Mouse (Mus musculus): ENCODE results near the gene Muc3. TPM values are rescaled to one million over a fixed set of nuclear protein-coding genes. Genes with fewer than 3 reads are reported as not detected.

Muc3 gene
- polyA plus RNA-seq, 1 experiment from 2014 or later = not detected

DNA sequence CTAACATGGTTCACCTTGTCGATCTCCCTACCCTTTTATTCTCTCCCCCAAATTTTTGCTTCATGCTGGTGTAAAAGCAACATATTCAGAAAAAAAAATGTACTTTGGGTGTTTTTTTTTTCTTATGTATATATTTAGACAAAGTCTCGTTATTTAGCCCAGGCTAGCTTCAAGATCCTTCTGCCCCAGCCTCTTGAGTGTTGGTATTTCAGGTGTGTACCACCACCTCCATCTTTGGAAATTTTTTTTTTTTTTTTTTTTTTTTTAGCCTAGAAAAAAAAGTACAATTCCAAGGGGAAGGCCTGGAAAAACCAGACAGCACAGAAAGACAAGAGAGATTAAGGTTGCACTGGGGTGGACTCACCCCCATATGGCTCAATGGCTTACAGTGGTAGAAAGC lies 32.1 kb downstream of the Muc3 start:
- 70% methylated on average over 2 of the region's 2 CpGs for WGBS
- H3K4me1 ChIP-seq (ENCODE audit: control insufficient read depth, insufficient read depth, low read length) = peaks cover 6% of the 10 kb centered on the region
- peaks cover 2% of the 10 kb centered on the region; the same call in 1 of the 2 replicates for H3K36me3 ChIP-seq (ENCODE audit: control insufficient read depth, insufficient read depth, low read length)
- H3K4me3 ChIP-seq (ENCODE audit: low read depth, low read length) = no peak overlapping the region
- no peaks in the 10 kb centered on the region; the same call in 1 of the 2 replicates for H3K9me3 ChIP-seq (ENCODE audit: control insufficient read depth, low read length)
- no peak overlapping the region for H3K4me2 ChIP-seq (ENCODE audit: low read depth)
- H3K27me3 ChIP-seq (ENCODE audit: control insufficient read depth, insufficient read depth, low read length) = no peaks in the 10 kb centered on the region
- DNase-seq (ENCODE audit: low spot score) (no peak), ATAC-seq (ENCODE audit: insufficient read depth, low FRiP score, low TSS enrichment) (no peak)
- no peak overlapping the region for H3K27ac ChIP-seq (ENCODE audit: low read depth, low read length)
- no peak overlapping the region for H3K9ac ChIP-seq (ENCODE audit: low read length)

DNA sequence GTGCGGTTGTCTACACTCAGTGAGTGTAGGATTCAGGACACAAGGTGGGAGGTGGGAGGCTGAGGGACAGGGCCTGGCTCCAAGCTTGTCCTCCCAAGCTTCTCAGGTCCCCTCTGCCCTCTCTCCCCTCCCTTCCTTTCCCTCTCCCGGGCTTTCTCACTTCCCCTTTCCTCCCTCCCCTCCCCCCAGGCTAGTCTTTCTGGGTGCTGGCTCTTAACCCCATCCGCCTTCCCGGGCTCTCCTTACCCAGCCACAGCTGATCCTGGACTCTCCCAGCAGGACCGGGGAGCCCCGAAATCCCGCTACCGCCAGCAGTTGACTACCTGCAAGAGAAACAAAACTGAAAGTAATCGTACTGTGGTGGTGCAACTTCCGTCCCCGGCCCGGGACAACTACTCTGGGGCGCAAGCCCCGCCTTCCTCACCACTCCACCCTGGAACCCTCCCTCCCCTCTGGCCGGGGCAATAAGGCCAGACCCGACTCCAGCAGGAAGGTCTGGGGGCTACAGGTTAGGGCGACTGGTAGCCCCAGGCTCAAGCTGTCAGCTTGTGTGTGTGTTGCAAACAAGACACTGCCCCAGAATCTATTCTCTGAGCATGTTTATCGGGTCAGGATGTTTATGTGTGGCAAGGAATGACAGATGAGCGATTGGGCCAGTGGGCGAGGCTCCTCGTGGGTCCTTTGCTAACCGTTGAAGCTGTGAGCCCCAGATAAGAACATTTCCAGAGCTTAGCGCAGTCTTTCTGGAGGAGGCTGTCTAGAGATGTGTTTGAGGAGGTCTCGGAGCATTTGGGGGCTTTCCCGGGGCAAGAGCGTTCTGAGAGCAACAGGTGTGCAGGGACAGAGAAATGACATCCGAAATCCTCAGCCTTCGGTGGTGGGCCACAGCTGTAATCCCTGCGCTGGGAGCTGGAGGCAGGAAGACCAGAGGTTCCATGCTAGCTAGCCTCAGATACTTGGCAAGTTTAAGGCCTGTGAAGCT lies 33.0 kb downstream of the Muc3 start, which contains the start of gene Trim56:
Gene Trim56 (minus strand): TSS at position 344 of the 982 bp plus-strand sequence.
- H3K4me3 ChIP-seq (ENCODE audit: low read depth, low read length) = peak within 1 kb of the TSS; percentile 47
- H3K4me1 ChIP-seq (ENCODE audit: control insufficient read depth, insufficient read depth, low read length) = peaks cover 6% of the 10 kb centered on the region
- peaks cover 2% of the 10 kb centered on the region; the same call in 1 of the 2 replicates for H3K36me3 ChIP-seq (ENCODE audit: control insufficient read depth, insufficient read depth, low read length)
- peak within 1 kb of the TSS; percentile 60 for H3K4me2 ChIP-seq (ENCODE audit: low read depth)
- peak; percentile 27; the same call in 1 of the 2 replicates for ATAC-seq (ENCODE audit: insufficient read depth, low FRiP score, low TSS enrichment)
- WGBS = 10% methylated on average over 29 of the region's 29 CpGs
- H3K27ac ChIP-seq (ENCODE audit: low read depth, low read length) = no peak within 1 kb of the TSS
- H3K9ac ChIP-seq (ENCODE audit: low read length) = peak within 1 kb of the TSS; percentile 72
- DNase-seq (ENCODE audit: low spot score) = peak; percentile 64
- H3K27me3 ChIP-seq (ENCODE audit: control insufficient read depth, insufficient read depth, low read length) = no peaks in the 10 kb centered on the region
- H3K9me3 ChIP-seq (ENCODE audit: control insufficient read depth, low read length) = no peaks in the 10 kb centered on the region; the same call in 1 of the 2 replicates

DNA sequence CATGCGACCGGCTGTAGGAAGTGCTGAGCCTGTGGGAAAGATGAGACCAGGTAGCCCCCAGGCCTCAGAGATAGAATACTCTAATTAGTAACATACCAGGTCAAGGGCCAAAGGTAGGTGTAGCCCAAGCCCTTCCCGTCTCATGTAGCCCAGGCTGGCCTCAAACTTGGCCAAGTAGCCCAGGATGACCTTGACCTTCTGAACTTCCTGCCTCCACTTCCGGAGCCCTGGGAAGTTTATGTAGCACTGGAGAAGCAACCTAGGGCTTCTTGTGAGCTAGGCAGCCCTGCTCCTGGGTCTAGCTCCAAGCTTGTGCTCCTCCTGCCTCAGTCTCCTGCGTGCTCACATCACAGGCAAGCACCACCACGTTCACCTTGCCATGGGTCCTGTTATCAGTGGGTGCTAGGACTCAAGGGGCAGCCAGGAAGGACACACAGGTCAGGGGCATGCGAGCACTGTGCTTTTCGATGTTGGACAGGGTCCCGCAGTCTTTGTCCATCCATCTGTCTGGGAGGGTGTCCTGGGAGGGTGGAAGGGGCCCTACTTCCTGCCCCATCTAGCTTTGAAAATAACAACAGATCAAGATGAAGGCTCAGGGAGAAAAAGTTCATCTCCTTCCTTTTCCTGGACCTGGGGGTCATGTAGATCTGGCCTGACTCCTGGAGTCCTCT lies 34.1 kb downstream of the Muc3 start:
- Histone ChIP-seq H3K4me3 (ENCODE audit: low read depth, low read length) (no peak overlapping the region; the same call in 1 of the 2 replicates), H3K9me3 (ENCODE audit: control insufficient read depth, low read length) (no peaks in the 10 kb centered on the region; the same call in 1 of the 2 replicates), H3K4me2 (ENCODE audit: low read depth) (peak overlapping the region; percentile 60; the same call in 1 of the 2 replicates), H3K27ac (ENCODE audit: low read depth, low read length) (no peak overlapping the region), H3K27me3 (ENCODE audit: control insufficient read depth, insufficient read depth, low read length) (no peaks in the 10 kb centered on the region), H3K4me1 (ENCODE audit: control insufficient read depth, insufficient read depth, low read length) (peaks cover 6% of the 10 kb centered on the region), H3K9ac (ENCODE audit: low read length) (peak overlapping the region; percentile 72; the same call in 1 of the 2 replicates), H3K36me3 (ENCODE audit: control insufficient read depth, insufficient read depth, low read length) (peaks cover 2% of the 10 kb centered on the region; the same call in 1 of the 2 replicates)
- WGBS = 91% methylated on average over 9 of the region's 9 CpGs
- ATAC-seq (ENCODE audit: insufficient read depth, low FRiP score, low TSS enrichment) (no peak), DNase-seq (ENCODE audit: low spot score) (no peak)

DNA sequence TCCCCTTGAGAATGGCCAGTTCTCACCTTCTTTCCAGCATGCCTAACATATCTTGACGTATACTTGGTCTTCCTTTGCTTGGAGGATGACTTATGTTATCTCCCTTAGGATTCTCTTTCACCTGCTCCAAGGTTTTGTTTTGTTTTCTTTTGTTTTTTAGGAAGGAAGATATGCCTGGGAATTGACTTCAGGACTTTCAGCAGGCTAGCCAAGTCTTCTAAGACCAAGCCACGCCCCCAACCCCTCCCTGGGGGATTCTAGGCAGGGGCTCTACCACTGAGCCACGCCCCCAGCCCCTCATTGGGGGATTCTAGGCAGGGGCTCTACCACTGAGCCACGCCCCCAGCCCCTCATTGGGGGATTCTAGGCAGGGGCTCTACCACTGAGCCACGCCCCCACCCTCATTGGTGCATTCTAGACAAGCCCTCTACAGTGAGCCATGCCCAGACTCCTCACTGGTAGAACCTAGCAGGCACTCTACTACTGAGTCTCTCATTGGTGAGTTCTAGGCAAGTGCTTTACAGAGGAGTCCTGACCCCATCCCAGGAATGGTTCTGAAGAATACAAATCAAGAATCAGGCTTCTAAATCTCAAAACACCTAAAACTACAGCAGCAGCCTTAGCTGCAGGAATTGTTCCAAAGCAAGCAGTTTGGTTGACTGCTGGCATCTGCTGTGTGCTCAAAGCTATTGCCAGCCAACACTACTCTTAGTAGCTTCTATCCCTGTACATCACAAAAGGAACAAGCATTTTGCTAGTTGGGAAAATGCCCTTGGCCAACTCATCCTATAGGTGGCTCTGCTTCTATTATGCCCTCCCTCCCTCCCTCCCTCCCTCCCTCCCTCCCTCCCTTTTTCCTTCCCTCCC lies 37.3 kb downstream of the Muc3 start:
- Histone ChIP-seq H3K4me2 (ENCODE audit: low read depth) (no peak overlapping the region), H3K9me3 (ENCODE audit: control insufficient read depth, low read length) (no peaks in the 10 kb centered on the region; the same call in 1 of the 2 replicates), H3K9ac (ENCODE audit: low read length) (no peak overlapping the region), H3K36me3 (ENCODE audit: control insufficient read depth, insufficient read depth, low read length) (peaks cover 2% of the 10 kb centered on the region; the same call in 1 of the 2 replicates), H3K27me3 (ENCODE audit: control insufficient read depth, insufficient read depth, low read length) (no peaks in the 10 kb centered on the region), H3K27ac (ENCODE audit: low read depth, low read length) (no peak overlapping the region), H3K4me1 (ENCODE audit: control insufficient read depth, insufficient read depth, low read length) (peaks cover 6% of the 10 kb centered on the region), H3K4me3 (ENCODE audit: low read depth, low read length) (no peak overlapping the region)
- WGBS = 79% methylated on average over 4 of the region's 5 CpGs
- DNase-seq (ENCODE audit: low spot score) (no peak), ATAC-seq (ENCODE audit: insufficient read depth, low FRiP score, low TSS enrichment) (no peak)

DNA sequence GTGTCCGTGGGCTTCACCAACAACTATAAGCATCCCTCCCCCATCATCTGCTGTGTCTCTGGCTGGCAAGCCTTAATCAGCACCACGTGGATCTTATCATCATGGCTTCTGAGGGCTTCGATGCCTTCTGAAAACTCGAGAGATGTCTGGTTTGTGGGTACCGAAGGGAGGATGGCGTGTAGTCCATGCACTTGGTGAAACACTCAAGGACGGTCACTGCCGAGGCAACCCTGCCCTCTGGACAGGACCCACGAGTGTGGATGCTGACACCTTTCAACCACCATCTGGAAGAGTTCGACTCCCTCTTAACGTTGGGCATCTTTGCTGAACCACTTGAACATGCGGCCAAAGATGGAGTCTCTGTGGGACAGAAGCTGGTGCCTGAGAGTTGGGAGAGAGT lies 38.3 kb downstream of the Muc3 start:
- WGBS = 95% methylated on average over 12 of the region's 12 CpGs
- no peak overlapping the region for H3K27ac ChIP-seq (ENCODE audit: low read depth, low read length)
- H3K9me3 ChIP-seq (ENCODE audit: control insufficient read depth, low read length) = no peaks in the 10 kb centered on the region; the same call in 1 of the 2 replicates
- peaks cover 2% of the 10 kb centered on the region; the same call in 1 of the 2 replicates for H3K36me3 ChIP-seq (ENCODE audit: control insufficient read depth, insufficient read depth, low read length)
- no peak overlapping the region for H3K4me2 ChIP-seq (ENCODE audit: low read depth)
- 0 out of 2 replicates have a peak, but pooled peaks cover 3% of the 10 kb centered on the region for H3K4me1 ChIP-seq (ENCODE audit: control insufficient read depth, insufficient read depth, low read length)
- H3K9ac ChIP-seq (ENCODE audit: low read length) = no peak overlapping the region
- H3K27me3 ChIP-seq (ENCODE audit: control insufficient read depth, insufficient read depth, low read length) = no peaks in the 10 kb centered on the region
- H3K4me3 ChIP-seq (ENCODE audit: low read depth, low read length) = no peak overlapping the region
- DNase-seq (ENCODE audit: low spot score) (no peak), ATAC-seq (ENCODE audit: insufficient read depth, low FRiP score, low TSS enrichment) (no peak)

DNA sequence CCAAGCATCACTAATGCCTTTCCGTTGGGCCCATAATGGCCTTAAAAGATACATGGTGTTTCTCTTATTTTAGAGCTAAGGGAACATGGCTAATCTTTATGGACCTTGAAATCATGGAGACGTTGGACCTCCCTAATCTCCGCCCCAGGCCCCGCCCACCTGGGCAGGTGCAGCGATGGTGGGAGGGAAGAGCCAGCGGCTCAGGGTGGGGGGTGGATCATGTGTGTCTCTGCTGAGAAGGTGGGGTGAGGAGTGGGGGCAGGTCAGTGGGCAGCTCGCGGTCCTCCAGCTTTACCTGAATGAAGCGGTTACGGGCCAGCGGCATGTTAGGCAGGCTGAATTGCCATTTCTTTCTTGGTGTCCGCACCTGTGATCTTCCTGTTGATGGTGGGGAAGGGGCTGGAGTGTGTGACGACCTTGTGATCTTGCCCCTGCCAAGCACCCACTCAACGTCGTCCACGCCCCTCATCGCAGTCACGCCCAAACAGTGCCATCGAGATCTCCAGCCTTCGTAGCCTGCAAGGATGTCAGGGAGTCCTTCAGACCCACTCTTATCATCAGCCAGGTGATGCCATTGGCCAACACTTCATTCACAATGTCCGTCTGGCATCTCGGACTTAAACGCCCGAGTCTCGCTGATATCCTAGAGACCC lies 39.1 kb downstream of the Muc3 start:
- 62% methylated on average over 25 of the region's 25 CpGs for WGBS
- Histone ChIP-seq H3K27me3 (ENCODE audit: control insufficient read depth, insufficient read depth, low read length) (no peaks in the 10 kb centered on the region), H3K27ac (ENCODE audit: low read depth, low read length) (no peak overlapping the region), H3K4me1 (ENCODE audit: control insufficient read depth, insufficient read depth, low read length) (0 out of 2 replicates have a peak, but pooled peaks cover 1% of the 10 kb centered on the region), H3K4me2 (ENCODE audit: low read depth) (no peak overlapping the region), H3K9ac (ENCODE audit: low read length) (no peak overlapping the region), H3K4me3 (ENCODE audit: low read depth, low read length) (no peak overlapping the region), H3K36me3 (ENCODE audit: control insufficient read depth, insufficient read depth, low read length) (peaks cover 2% of the 10 kb centered on the region; the same call in 1 of the 2 replicates), H3K9me3 (ENCODE audit: control insufficient read depth, low read length) (no peaks in the 10 kb centered on the region; the same call in 1 of the 2 replicates)
- ATAC-seq (ENCODE audit: insufficient read depth, low FRiP score, low TSS enrichment) (no peak), DNase-seq (ENCODE audit: low spot score) (no peak)

DNA sequence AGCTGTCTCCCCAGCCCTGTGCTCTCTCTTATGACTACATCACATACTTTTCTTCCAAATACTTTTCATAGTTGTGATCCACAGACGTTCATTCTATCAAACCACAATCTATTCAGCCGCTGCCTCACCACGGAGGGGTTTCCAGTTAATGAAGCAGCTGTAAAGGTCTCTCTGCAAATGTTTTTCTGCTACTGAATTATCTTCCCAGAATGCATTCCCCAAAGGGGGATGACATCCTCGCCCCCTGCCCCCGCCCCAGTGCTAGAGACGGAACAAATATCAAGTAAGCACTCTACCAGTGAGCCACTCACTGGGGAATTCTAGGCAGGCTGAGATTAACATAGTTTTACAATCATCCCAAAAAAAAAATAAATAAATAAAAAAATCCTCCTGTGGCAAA lies 41.0 kb downstream of the Muc3 start:
- no peak overlapping the region for H3K9ac ChIP-seq (ENCODE audit: low read length)
- H3K27ac ChIP-seq (ENCODE audit: low read depth, low read length) = no peak overlapping the region
- no peak overlapping the region for H3K4me2 ChIP-seq (ENCODE audit: low read depth)
- no peak for ATAC-seq (ENCODE audit: insufficient read depth, low FRiP score, low TSS enrichment)
- H3K36me3 ChIP-seq (ENCODE audit: control insufficient read depth, insufficient read depth, low read length) = no peaks in the 10 kb centered on the region
- no peak overlapping the region for H3K4me3 ChIP-seq (ENCODE audit: low read depth, low read length)
- WGBS = 75% methylated on average over 6 of the region's 6 CpGs
- H3K4me1 ChIP-seq (ENCODE audit: control insufficient read depth, insufficient read depth, low read length) = no peaks in the 10 kb centered on the region
- no peak for DNase-seq (ENCODE audit: low spot score)
- no peaks in the 10 kb centered on the region for H3K27me3 ChIP-seq (ENCODE audit: control insufficient read depth, insufficient read depth, low read length)
- H3K9me3 ChIP-seq (ENCODE audit: control insufficient read depth, low read length) = no peaks in the 10 kb centered on the region

Data from neural tube, embryonic 11.5 days (tissue).